Mouse (Mus musculus): ENCODE results near the gene Adgb.

GRCm38 (mm10) chr10:10314521-10314920 lies 157.6 kb downstream of the Adgb start:
- TF ChIP-seq CTCF (IDR thresholded peaks at IDR 0.05; ENCODE audit: insufficient read depth, low read length), result no peak
- no peak for TF ChIP-seq POLR2A (IDR thresholded peaks at IDR 0.05; ENCODE audit: borderline replicate concordance, extremely low read depth, low read depth, low read length)
